ENCODE assay signal across 32 mouse cellular contexts in the genomic region with DNA sequence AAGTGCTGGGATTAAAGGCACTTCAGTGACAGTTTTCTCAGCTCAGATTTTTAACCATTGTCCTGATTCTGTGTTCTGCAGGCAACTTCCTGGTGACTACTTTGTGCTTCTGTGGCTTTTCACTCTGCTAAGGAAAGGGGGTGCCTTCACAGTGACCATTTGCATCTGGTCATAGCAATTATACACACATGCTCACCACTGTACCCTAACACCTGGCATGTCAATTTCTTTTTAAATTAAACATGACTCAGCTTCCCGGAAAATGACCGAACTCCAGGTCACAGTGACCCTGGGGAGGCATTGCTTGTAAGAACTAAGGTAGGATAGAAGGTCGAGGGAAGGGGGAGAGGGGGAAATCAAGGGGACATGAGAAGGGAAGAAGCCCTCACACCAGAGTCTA. TPM values are rescaled to one million over a fixed set of nuclear protein-coding genes. Genes with fewer than 3 reads are reported as not detected.
"Had no signal": no experiment of that assay in that cellular context is flagged by ENCODE, and none has a peak within 500 bp of the region (broad histone marks: within the 10 kb centered on the region; RNA-seq: fewer than 3 reads in every experiment).

No protein-coding gene starts in this region.

- DNase-seq: left cerebral cortex, postnatal 4 days; liver; liver, embryonic 13.5 days; liver, postnatal 0 days; lung, adult 18-20 months; lung, adult 2 months; lung, embryonic 14.5 days; lung, postnatal 10 days; lung, postnatal 14 days; lung, postnatal 36 days; lung, postnatal 4 days; midbrain, embryonic 14.5 days had no signal

- H3K4me1 ChIP-seq: limb, embryonic 12.5 days; limb, embryonic 13.5 days; limb, embryonic 15.5 days; liver, embryonic 12.5 days; liver, embryonic 13.5 days; liver, embryonic 15.5 days; midbrain, embryonic 10.5 days; midbrain, embryonic 12.5 days; midbrain, embryonic 13.5 days; midbrain, embryonic 15.5 days; neural tube, embryonic 12.5 days; neural tube, embryonic 13.5 days had no signal

- H3K27ac ChIP-seq: limb, embryonic 12.5 days; limb, embryonic 13.5 days; limb, embryonic 15.5 days; liver, embryonic 12.5 days; liver, embryonic 13.5 days; liver, embryonic 14.5 days; liver, embryonic 15.5 days; lung, embryonic 15.5 days; macrophage; midbrain, embryonic 10.5 days; midbrain, embryonic 12.5 days; midbrain, embryonic 13.5 days; midbrain, embryonic 15.5 days; neural tube, embryonic 12.5 days; neural tube, embryonic 13.5 days had no signal

- H3K9ac ChIP-seq: limb, embryonic 12.5 days; limb, embryonic 13.5 days; limb, embryonic 15.5 days; liver, embryonic 12.5 days; liver, embryonic 13.5 days; liver, embryonic 14.5 days; liver, embryonic 15.5 days; liver, postnatal 0 days; lung, embryonic 14.5 days; lung, embryonic 15.5 days; midbrain, embryonic 12.5 days; midbrain, embryonic 13.5 days; midbrain, embryonic 15.5 days; neural tube, embryonic 12.5 days; neural tube, embryonic 13.5 days had no signal

- H3K36me3 ChIP-seq: limb, embryonic 12.5 days; limb, embryonic 13.5 days; limb, embryonic 15.5 days; lung, embryonic 15.5 days; midbrain, embryonic 10.5 days; midbrain, embryonic 12.5 days; midbrain, embryonic 13.5 days; midbrain, embryonic 15.5 days; neural tube, embryonic 12.5 days; neural tube, embryonic 13.5 days had no signal

- H3K9me3 ChIP-seq: limb, embryonic 13.5 days; limb, embryonic 15.5 days; liver, embryonic 12.5 days; liver, embryonic 13.5 days; liver, embryonic 15.5 days; lung, embryonic 15.5 days; midbrain, embryonic 10.5 days; midbrain, embryonic 12.5 days; midbrain, embryonic 13.5 days; midbrain, embryonic 15.5 days; neural tube, embryonic 12.5 days; neural tube, embryonic 13.5 days had no signal

- ATAC-seq: liver, embryonic 12.5 days; liver, postnatal 0 days; lung, postnatal 0 days; midbrain, embryonic 13.5 days; midbrain, embryonic 15.5 days; midbrain, embryonic 16.5 days had no signal

- H3K4me2 ChIP-seq: limb, embryonic 12.5 days; limb, embryonic 13.5 days; limb, embryonic 15.5 days; liver, embryonic 11.5 days; liver, embryonic 12.5 days; liver, embryonic 13.5 days; liver, embryonic 15.5 days; lung, embryonic 14.5 days; lung, embryonic 15.5 days; midbrain, embryonic 11.5 days; midbrain, embryonic 12.5 days; midbrain, embryonic 13.5 days; midbrain, embryonic 15.5 days; neural tube, embryonic 12.5 days; neural tube, embryonic 13.5 days had no signal

- H3K27me3 ChIP-seq: limb, embryonic 12.5 days; limb, embryonic 13.5 days; limb, embryonic 15.5 days; liver, embryonic 12.5 days; liver, embryonic 13.5 days; liver, embryonic 15.5 days; lung, embryonic 15.5 days; midbrain, embryonic 12.5 days; midbrain, embryonic 13.5 days; midbrain, embryonic 15.5 days; neural tube, embryonic 12.5 days; neural tube, embryonic 13.5 days had no signal

- H3K4me3 ChIP-seq: limb, embryonic 12.5 days; limb, embryonic 13.5 days; limb, embryonic 15.5 days; liver, embryonic 12.5 days; liver, embryonic 13.5 days; liver, embryonic 15.5 days; lung, embryonic 15.5 days; megakaryocyte, embryonic 14.5 days; midbrain, embryonic 10.5 days; midbrain, embryonic 12.5 days; midbrain, embryonic 13.5 days; midbrain, embryonic 15.5 days; neural tube, embryonic 12.5 days; neural tube, embryonic 13.5 days had no signal

RNA-seq across cellular contexts. Expression of a gene that starts 37.6 kb away (rescaled TPM):
- total RNA-seq: monocyte, adult 5-6 weeks had no signal
